Mouse (Mus musculus) T-helper 1 cell (primary cell): ENCODE results near the gene Hs6st3.

Experiments
- in situ Hi-C: fragments of 300-600 bp; cut with MboI, MseI; formaldehyde crosslinking; loops from one replicate; pipeline ENCODE4 v1.15.1; 2025; ENCODE audit warnings: high pct_unique_total_duplicates

Hs6st3 gene

GRCm38 (mm10) chr14:119797172-119797850 is 659.2 kb downstream of the Hs6st3 start:
- in situ Hi-C loops: no loop called here

GRCm38 (mm10) chr14:119798561-119798960 is 660.4 kb downstream of the Hs6st3 start:
- in situ Hi-C loops: no loop called here

- in situ Hi-C loops: no loop called here
These were observed 662.7 kb downstream of the Hs6st3 start for GRCm38 (mm10) chr14:119800856-119801255.

GRCm38 (mm10) chr14:119813898-119814297 is 675.8 kb downstream of the Hs6st3 start:
- in situ Hi-C loops: no loop called here

GRCm38 (mm10) chr14:119815616-119816015 is 677.5 kb downstream of the Hs6st3 start:
- in situ Hi-C loops: no loop called here

- in situ Hi-C loops: no loop called here
These were observed 682.4 kb downstream of the Hs6st3 start for GRCm38 (mm10) chr14:119820562-119820961.

- in situ Hi-C loops: no loop called here
These were observed 693.2 kb downstream of the Hs6st3 start for GRCm38 (mm10) chr14:119831165-119832011.

- in situ Hi-C loops: no loop called here
These were observed 693.8 kb downstream of the Hs6st3 start for GRCm38 (mm10) chr14:119832012-119832325.

GRCm38 (mm10) chr14:119832940-119833339 is 694.8 kb downstream of the Hs6st3 start:
- in situ Hi-C loops: no loop called here

- in situ Hi-C loops: no loop called here
These were observed 696.0 kb downstream of the Hs6st3 start for GRCm38 (mm10) chr14:119834008-119834700.

- in situ Hi-C loops: no loop called here
These were observed 697.9 kb downstream of the Hs6st3 start for GRCm38 (mm10) chr14:119836051-119836450.

GRCm38 (mm10) chr14:119847540-119847939 is 709.4 kb downstream of the Hs6st3 start:
- in situ Hi-C loops: no loop called here

- in situ Hi-C loops: no loop called here
These were observed 710.7 kb downstream of the Hs6st3 start for GRCm38 (mm10) chr14:119848759-119849298.

GRCm38 (mm10) chr14:119849338-119849737 is 711.2 kb downstream of the Hs6st3 start:
- in situ Hi-C loops: no loop called here

- in situ Hi-C loops: no loop called here
These were observed 714.0 kb downstream of the Hs6st3 start for GRCm38 (mm10) chr14:119852139-119852538.

- in situ Hi-C loops: no loop called here
These were observed 719.5 kb downstream of the Hs6st3 start for GRCm38 (mm10) chr14:119857338-119858291.

- in situ Hi-C loops: no loop called here
These were observed 735.5 kb downstream of the Hs6st3 start for GRCm38 (mm10) chr14:119873617-119874016.

- in situ Hi-C loops: no loop called here
These were observed 754.8 kb downstream of the Hs6st3 start for GRCm38 (mm10) chr14:119892922-119893321.

- in situ Hi-C loops: no loop called here
These were observed 757.0 kb downstream of the Hs6st3 start for GRCm38 (mm10) chr14:119895097-119895496.

GRCm38 (mm10) chr14:119895765-119896465 is 757.8 kb downstream of the Hs6st3 start:
- in situ Hi-C loops: no loop called here
